Comparison of ENCODE assay signal across 7 mouse cellular contexts in genomic region chrX:142967067-142967466, GRCm38 (mm10). TPM values are rescaled to one million over a fixed set of nuclear protein-coding genes. Genes with fewer than 3 reads are reported as not detected.
DNase-seq lines count a peak whose midpoint lies in the region; ATAC-seq and TF ChIP-seq lines count a peak whose summit lies in the region.

No protein-coding gene starts in this region.

- TF ChIP-seq POLR2A in spleen, adult 2 months (IDR thresholded peaks at IDR 0.05; ENCODE audit: low read depth, low read length) = no peak

- no peaks in the 10 kb centered on the region for H3K4me1 ChIP-seq in spleen, adult 2 months (ENCODE audit: control insufficient read depth, insufficient read depth, insufficient read length)
- no peaks in the 10 kb centered on the region for H3K4me1 ChIP-seq in embryonic facial prominence, embryonic 15.5 days
- H3K4me1 ChIP-seq in hindbrain, postnatal 0 days (ENCODE audit: insufficient read depth, low read length) = no peaks in the 10 kb centered on the region

- DNase-seq in spleen, adult 2 months (ENCODE audit: low read depth in 1 of 2, low spot score in 2 of 2) = no peak
- no peak for DNase-seq in spleen, postnatal 36 days (ENCODE audit: low spot score in 2 of 2)
- peak; percentile 3 for DNase-seq in hindbrain, postnatal 0 days (ENCODE audit: low spot score)
- peak; percentile 0 for DNase-seq in lung, postnatal 14 days
- DNase-seq in adrenal gland, postnatal 4 days (ENCODE audit: low spot score in 2 of 2) = no peak
- DNase-seq in left cerebral cortex, adult 9 months (ENCODE audit: low spot score in 2 of 2) = no peak

- TF ChIP-seq CTCF in spleen, adult 2 months (IDR thresholded peaks at IDR 0.05; ENCODE audit: extremely low read depth, insufficient read depth, insufficient read length, insufficient replicate concordance) = no peak
- no peak for TF ChIP-seq CTCF in hindbrain, postnatal 0 days (IDR thresholded peaks at IDR 0.05; ENCODE audit: low read depth)

- H3K36me3 ChIP-seq in spleen, adult 2 months (ENCODE audit: control insufficient read depth, insufficient read depth, low read length) = no peaks in the 10 kb centered on the region
- no peaks in the 10 kb centered on the region for H3K36me3 ChIP-seq in embryonic facial prominence, embryonic 15.5 days
- no peaks in the 10 kb centered on the region for H3K36me3 ChIP-seq in hindbrain, postnatal 0 days (ENCODE audit: insufficient read depth, low read length)

- H3K4me2 ChIP-seq in embryonic facial prominence, embryonic 15.5 days (replicated peaks) = peak overlapping the region; percentile 38
- H3K4me2 ChIP-seq in hindbrain, postnatal 0 days (ENCODE audit: low read depth, low read length) = peak overlapping the region; percentile 51

- WGBS in spleen, adult 2 months = 52% methylated on average over 7 of the region's 7 CpGs
- WGBS in embryonic facial prominence, embryonic 15.5 days = 44% methylated on average over 7 of the region's 7 CpGs
- 44% methylated on average over 7 of the region's 7 CpGs for WGBS in hindbrain, postnatal 0 days

- no peak overlapping the region for H3K27ac ChIP-seq in spleen, adult 2 months (ENCODE audit: insufficient read depth, low read length)
- H3K27ac ChIP-seq in embryonic facial prominence, embryonic 15.5 days (replicated peaks) = no peak overlapping the region
- no peak overlapping the region for H3K27ac ChIP-seq in hindbrain, postnatal 0 days

- H3K9me3 ChIP-seq in embryonic facial prominence, embryonic 15.5 days (replicated peaks) = no peaks in the 10 kb centered on the region
- no peaks in the 10 kb centered on the region for H3K9me3 ChIP-seq in hindbrain, postnatal 0 days (ENCODE audit: low read length)

- no peak for ATAC-seq in embryonic facial prominence, embryonic 15.5 days (ENCODE audit: insufficient number of reproducible peaks, low FRiP score, low TSS enrichment, low read depth)
- ATAC-seq in hindbrain, postnatal 0 days = no peak

- H3K27me3 ChIP-seq in spleen, adult 2 months (ENCODE audit: control insufficient read depth, insufficient read depth, low read length) = no peaks in the 10 kb centered on the region
- 0 out of 2 replicates have a peak, but pooled peaks cover 4% of the 10 kb centered on the region for H3K27me3 ChIP-seq in embryonic facial prominence, embryonic 15.5 days
- H3K27me3 ChIP-seq in hindbrain, postnatal 0 days (ENCODE audit: insufficient read depth, low read length) = no peaks in the 10 kb centered on the region

- peak overlapping the region; percentile 54 for H3K4me3 ChIP-seq in spleen, adult 2 months (ENCODE audit: extremely low read depth, insufficient read depth, insufficient read length)
- H3K4me3 ChIP-seq in embryonic facial prominence, embryonic 15.5 days (replicated peaks) = peak overlapping the region; percentile 63
- peak overlapping the region; percentile 63 for H3K4me3 ChIP-seq in hindbrain, postnatal 0 days (ENCODE audit: low read length)

- H3K9ac ChIP-seq in embryonic facial prominence, embryonic 15.5 days = no peak overlapping the region
- H3K9ac ChIP-seq in hindbrain, postnatal 0 days (replicated peaks; ENCODE audit: low read length) = peak overlapping the region; percentile 69; the same call in 1 of the 2 replicates

RNA-seq across cellular contexts. Expression of gene Ammecr1, which starts 0.5 kb away (rescaled TPM):
- 1.6 and 1.7 TPM in 2 replicates for polyA plus RNA-seq in spleen, adult 2 months (2012; rRNA removed)
- 18.9 and 21.2 TPM in 2 replicates for polyA plus RNA-seq in embryonic facial prominence, embryonic 15.5 days (2015; fragmentation: Nextera tagmentation; extraction: Ambion mirVana)
- 2.2 and 3.8 TPM in 2 replicates for total RNA-seq in hindbrain, postnatal 0 days (2014; rRNA removed)
- 2.9 TPM in 2 replicates for polyA plus RNA-seq in hindbrain, postnatal 0 days (2015; fragmentation: Nextera tagmentation; extraction: Ambion mirVana)
- 10 to 100 TPM; 17.8 to 18.1 TPM for total RNA-seq in adrenal gland, postnatal 4 days (2021)

Comparison
In these comparisons a context has a peak if more than half of its experiments do, and no peak if none do; other contexts are left out.
1. DNase-seq: peak in hindbrain, postnatal 0 days (single experiment) and lung, postnatal 14 days (single experiment); none in spleen, adult 2 months (0 of 2), spleen, postnatal 36 days (0 of 2), adrenal gland, postnatal 4 days (0 of 2) and left cerebral cortex, adult 9 months (0 of 2).
2. Peak in every context shown above with its lines, with median percentiles within 50 percentile points of each other: H3K4me3 ChIP-seq.